Mouse (Mus musculus): ENCODE measurements at regions not wholly inside any gene's neighbourhood (a gene's known extent, or its start where the extent isn't known, plus 50 kb on each side); places are given as distances from the start of the nearest gene placed in this dataset.
"Not testable (repeated sequence)": the region's sequence is repeated elsewhere in the genome, so short reads cannot be mapped to it uniquely, and the experiment has no call there.

DNA sequence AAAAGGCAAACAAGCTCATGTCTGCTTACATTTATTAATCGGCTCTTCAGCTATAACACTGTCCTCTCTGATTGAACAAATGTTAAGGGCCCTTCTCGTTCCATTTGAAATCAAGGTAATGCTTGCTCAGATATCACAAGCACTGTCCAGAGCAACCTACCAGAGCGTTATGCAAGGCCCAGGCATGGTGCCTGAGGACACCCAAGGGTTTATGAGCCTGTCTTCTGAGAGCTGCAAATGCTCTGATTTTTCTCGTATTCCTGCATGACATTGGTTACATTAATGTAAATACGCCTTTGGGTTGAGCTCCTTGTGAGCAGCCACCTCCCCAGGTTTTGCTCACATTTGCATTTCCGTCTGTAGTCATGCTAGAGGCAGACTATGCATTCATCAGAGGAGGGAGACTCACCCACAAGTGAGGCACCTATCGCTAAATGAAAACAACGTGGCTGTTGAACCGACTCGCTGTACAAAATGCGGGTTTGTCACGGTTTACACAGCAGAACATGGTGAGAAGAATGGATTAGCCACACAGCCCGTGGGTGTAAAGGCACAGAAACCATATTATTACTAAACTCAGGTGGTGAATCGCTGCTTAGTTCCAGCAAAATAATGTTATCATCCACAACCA is 152.7 kb upstream of the Ipo5 start:
- no peak for DNase-seq

DNA sequence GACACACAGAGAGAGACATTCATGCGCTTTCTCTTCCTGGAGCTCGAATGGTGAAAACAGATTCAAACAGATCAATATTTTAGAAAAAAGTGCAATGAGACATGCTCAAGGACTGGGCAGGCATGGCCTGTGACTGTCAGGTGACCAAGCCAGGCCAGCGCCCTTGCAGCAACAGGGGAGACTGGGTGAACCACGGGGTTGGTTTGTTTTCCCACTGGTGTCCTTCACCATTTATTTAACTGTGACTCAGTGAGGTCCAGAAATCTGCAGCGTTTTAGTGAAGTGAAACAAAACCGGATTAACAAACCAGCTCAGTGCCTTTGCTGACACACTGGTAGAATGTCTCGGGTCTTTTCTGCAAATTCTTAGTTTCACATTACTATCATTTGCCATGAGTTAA is 148.9 kb upstream of the Ipo5 start:
- peak in 1 of 2 experiments; percentile 15 for DNase-seq

DNA sequence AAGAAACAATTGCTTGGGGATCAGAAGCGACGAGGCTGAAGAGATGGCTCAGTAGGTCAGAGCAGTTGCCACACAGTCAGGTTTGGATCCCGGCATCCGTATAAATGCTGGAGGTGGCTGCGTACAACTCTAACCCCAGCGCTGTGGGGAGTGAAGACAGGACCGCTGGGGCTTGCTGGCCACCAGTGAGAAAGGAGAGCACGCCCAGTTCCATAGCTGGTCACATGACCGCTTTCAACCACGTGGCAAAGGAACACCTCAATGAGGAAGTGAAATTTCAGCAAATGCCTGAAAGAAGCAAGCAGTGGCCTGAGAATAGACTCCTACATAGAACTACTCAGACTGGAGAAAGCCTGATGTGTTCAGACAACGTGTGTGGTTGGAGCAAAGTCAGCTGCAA is 148.3 kb upstream of the Ipo5 start:
- DNase-seq = peak; percentile 41 to 48

DNA sequence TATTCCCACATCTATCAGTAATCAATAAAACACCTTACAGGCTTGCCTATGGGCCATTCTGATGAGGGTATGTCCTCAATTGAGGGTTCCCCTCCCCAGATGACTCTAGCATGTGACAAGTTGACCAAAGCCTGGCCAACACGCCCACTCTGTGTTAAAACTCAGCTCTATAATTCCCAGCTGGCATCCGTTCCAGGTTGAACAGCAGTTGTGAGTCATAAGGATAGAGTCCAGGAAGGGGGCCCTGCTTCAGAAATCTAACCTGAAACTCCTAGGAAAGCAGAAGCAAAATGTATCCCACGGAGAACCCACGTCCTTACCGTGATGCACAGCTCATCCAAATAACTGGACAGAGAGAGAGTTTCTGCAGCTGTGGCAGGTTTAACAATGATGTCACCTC is 147.2 kb upstream of the Ipo5 start:
- no peak for DNase-seq

- no peak for DNase-seq
Observed at GRCm38 (mm10) chr14:120764386-120764785, 146.6 kb upstream of the Ipo5 start.

DNA sequence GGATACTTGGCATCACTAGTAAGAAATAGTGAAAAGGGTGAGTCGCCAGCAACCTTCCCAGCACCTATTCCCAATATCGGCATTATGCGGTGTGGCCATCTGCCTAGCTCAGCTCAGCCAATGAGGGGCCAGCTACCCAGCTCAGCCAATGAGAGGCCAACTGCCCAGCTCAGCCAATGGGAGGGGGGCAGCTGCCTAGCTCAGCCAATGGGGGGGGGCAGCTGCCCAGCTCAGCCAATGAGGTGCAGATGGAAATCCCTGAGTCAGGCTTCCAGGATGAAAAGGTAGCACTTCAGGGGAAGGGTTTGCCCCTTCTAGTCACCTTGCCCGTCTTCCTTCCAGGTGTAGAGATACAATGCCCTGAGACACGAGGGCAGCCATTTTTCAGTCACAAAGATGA is 144.6 kb upstream of the Ipo5 start:
- no peak for DNase-seq

- DNase-seq = no peak
Observed at GRCm38 (mm10) chr14:120770579-120770978, 140.4 kb upstream of the Ipo5 start.

GRCm38 (mm10) chr14:120773001-120773400 is 138.0 kb upstream of the Ipo5 start:
- not testable (repeated sequence) for DNase-seq

- DNase-seq = no peak
Observed at GRCm38 (mm10) chr14:120791828-120792554, 119.0 kb upstream of the Ipo5 start.

DNA sequence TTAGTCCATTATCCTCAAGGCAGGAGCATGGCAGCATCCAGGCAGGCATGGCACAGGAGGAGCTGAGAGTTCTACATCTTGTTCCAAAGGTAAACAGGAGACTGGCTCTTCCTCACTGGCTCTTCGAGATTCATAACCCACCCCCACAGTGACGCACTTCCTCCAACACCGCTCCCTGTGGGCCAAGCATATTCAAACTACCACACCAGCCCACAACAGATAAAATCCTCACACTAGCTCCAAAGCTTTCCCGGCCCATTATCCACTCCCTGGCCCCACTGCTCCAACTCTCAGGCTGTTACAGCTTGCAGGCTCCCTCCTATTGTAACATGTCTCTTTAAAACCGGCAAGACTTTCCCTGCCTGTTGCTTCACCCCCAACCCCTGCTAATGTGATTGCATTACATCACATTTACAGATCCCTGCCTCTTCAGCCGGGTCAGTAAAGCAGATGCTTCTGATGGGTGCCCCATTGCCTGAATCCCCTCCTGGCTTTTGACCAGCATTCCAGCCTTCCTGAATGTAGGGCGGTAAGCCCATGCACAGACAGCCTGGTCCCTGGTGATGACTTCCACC is 113.0 kb upstream of the Ipo5 start:
- DNase-seq = no peak

DNA sequence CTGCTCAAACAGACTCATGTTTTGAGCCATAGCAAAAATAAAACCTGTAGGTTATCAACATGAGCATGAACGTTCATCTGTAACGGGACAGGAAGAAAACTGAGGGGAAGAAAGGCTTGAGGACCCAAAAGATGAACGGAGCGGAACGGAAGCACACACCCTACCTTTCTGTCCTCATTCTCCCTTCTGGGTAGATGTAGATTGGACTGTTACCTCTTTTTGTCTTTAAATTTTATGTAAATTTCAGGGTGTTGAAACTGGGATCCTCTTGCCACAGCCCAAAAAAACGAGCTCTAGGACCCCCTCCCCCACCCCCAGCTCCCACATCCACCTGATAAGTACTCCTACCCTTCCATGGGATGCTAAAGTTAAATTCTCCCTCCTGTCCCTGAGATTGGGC is 107.8 kb upstream of the Ipo5 start:
- DNase-seq = no peak

DNA sequence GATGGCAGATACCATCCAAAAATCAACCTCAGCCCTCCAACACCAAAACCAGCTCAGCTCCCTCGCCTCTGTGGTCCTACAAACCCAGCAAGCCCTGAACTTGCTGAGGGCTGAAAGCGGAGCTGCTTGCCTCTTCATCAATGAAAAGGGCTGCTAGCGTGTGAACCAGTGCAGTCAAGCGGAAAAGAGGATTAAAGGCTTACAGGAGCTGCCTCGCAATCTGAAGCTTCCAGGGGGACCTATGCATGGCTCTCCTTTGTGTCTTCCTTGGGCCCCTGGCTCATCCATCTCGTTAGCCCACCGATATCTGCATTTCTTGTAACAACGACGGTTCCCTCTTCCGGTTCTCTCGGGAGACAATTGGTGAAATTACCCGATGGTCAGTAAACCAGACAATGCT is 107.3 kb upstream of the Ipo5 start:
- no peak for DNase-seq

- no peak for DNase-seq
Observed at GRCm38 (mm10) chr14:120804183-120804848, 106.7 kb upstream of the Ipo5 start.

DNA sequence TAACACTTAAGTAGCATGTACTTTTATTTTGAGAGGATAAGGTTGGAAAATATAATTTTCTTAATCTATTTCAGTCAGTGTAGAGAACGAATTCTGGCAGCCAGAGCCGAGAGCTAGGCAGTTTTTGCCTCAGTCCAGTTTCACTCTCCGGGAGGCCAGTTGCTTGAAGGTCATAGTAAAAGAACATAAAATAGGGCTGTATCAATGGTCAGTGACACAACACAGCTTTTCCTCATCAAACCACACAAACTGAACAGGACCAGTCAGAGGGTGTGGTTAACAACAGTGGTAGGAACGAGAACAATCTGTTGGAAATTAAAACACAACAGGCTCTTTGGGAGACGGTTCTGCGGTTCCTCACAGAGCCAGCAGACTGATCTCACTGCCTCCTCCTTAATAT is 105.9 kb upstream of the Ipo5 start:
- peak; percentile 30 to 60 for DNase-seq

DNA sequence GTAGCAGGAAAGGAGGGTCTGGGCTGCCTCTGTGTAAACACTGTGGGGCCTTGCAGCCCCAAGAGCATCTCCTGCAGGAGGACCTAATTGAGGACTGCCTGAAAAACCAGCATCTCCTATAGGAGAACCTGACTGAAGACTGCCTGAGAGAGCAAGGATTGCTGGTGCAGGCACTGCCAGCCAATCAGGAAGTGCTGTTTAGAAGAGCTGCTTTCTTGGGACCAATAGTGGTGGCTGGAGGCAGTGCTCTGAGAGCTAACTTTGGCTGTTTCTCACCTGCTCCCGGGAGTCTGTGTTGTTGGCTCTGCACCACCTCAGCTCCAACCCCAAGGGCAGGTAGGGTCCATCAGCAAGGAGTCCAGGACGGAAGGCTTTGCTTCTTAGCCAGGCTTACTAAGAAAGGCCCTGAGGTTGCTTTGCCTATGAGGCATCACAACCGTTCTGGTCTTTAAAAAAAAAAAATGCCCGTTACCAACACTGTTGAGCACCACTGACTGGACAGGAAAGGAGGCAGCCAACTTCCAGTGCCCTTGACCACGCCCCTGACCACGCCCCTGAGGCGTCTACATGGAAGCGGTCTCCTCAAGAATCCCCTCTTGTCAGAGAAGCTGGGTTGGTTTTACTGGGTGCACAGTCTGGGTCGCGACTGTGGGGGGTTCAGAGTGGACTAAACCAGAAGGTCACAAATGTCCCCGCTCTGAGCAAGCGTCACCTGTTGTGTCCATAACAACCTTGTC is 105.0 kb upstream of the Ipo5 start:
- peak; percentile 38 to 67 for DNase-seq

DNA sequence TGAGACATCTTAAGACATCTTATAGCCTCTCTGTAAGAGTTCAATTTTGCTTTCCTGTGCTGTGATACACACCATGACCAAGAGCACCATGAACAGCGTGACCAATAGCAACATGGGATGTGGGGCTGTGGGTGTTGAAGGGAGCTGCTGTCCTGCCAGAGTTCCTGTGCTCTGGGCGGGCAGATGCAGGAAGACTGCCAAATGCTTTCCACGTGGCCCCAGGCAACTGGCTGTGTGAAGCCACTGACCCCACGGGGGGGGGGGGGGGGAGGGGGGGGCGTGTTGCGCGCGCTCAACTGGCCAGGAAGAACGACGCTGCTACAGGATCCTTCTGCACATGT is 104.5 kb upstream of the Ipo5 start:
- DNase-seq = peak in 1 of 2 experiments; percentile 76

GRCm38 (mm10) chr14:120809321-120809720 is 101.7 kb upstream of the Ipo5 start:
- no peak for DNase-seq

DNA sequence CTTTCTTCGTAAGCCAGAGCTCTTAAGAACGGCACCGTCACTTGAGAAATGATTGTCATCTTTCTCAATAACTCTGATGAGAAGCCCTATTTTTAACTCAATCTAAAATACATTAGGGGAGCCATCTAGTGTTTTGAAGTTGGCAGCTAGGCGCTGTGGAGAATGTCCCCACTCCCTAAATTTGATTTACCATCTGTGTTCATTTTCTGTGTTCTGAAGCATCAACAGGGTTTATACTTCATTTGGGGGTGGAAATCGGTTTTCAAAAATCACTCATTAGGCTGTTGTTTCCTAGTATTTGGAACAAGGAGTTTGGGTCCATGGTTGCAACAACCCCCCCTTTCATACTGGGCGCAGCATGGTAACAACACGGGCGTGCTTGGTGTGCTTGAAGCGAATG is 97.1 kb upstream of the Ipo5 start:
- no peak for DNase-seq

DNA sequence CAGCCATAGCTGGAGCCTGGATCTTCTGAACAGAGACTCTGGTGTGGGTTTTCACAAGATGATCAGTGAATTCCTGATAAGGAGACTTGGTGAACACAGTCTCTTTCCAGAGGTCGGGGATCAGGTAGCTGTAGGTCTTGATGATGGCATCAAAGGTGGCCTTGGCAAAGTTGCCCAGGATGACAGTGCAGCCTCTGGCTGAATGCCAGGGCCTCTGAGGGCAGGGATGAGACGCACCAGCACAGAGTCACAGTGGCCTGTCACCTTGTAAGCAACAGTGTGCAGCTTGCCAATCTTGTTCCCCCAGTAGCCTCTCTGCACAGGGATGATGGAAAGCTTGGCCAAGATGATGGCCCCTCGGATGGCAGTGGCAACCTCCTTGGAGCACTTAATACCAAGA is 95.9 kb upstream of the Ipo5 start:
- not testable (repeated sequence) for DNase-seq

DNA sequence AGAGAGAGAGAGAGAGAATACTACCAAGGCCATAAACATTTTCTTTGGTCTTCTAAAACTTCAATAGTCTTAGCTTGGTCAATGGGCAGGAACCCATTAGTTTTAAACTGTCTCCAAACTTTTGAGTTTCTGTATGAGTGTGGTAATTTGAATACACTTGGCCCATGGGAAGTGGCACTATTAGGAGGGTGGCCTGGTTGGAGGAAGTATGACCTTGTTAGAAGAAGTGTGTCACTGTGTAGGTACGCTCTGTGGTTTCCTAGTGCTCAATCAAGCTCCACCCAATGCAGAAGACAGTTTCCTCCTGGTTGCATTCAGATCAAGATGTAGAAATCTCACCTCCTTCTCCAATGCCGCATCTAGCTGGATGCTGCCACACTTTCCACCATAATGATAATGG is 94.5 kb upstream of the Ipo5 start:
- DNase-seq = no peak

DNA sequence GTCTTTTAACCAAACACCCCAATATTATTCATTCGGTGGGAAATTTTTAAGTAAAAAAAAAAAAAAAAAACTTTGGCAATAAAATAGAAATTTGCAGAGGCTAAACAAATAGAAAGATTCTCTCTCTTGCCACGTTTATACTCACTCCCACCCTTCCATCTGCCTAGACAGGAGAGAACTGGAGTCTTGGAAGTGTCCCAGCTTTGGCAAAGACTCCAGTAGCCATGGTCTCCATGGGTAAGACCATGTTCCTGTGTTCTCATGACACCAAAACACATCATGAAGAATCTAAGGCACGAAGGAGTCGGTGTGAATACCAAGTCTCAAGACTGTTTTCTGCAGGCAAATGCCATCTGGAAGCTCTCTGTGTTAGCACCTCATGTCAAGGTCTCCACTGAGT is 84.8 kb upstream of the Ipo5 start:
- DNase-seq = no peak

DNA sequence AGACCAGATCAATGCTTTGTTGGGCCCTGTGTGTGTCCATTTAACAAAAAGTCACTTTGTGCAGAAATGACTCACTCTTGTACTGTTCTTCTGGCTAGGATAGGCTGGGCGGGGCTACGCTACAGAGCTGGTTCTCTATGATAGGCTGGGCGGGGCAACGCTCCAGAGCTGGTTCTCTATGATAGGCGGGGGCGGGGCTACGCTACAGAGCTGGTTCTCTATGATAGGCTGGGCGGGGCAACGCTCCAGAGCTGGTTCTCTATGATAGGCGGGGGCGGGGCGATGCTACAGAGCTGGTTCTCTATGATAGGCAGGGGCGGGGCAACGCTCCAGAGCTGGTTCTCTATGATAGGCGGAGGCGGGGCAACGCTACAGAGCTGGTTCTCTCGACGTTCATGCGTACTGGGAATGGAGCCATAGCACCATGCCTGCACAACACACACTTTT is 80.6 kb upstream of the Ipo5 start:
- DNase-seq = peak in 1 of 2 experiments; percentile 35

DNA sequence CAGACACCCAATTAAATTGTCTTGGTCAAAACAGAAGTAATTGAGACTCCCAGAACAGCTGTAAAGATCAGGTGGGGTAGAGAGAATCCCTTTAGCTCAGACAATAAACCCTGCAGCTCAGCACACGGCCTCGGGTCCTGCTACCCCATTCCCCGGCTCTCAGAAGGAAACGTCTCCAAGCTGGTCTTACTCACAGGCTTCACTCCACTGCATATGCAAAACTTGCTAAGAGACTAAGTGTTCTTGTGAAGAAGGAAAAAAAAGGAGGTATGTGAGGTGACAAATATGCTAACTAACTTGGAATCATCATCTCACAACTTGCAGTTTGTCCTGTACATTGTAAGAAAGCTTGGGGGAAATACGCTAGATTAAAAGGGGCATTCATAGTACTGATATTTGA is 79.6 kb upstream of the Ipo5 start:
- no peak for DNase-seq

All from lung, postnatal 4 days (tissue).